Mouse (Mus musculus) myocyte (in vitro differentiated cells): ENCODE measurements around the gene Vamp8. TPM values are rescaled to one million over a fixed set of nuclear protein-coding genes. Genes with fewer than 3 reads are reported as not detected.

Source experiments
- H3K27me3 ChIP-seq: one replicate; pipeline ENCODE4 v1.6.1; 2011; ENCODE audit not compliant: control insufficient read depth, insufficient read depth, insufficient read length
- H3K36me3 ChIP-seq: one replicate; pipeline ENCODE4 v1.6.1; 2011; ENCODE audit not compliant: control insufficient read depth, insufficient read depth
- H3K4me2 ChIP-seq: one replicate; pipeline ENCODE4 v1.6.1; 2011; ENCODE audit warnings: low read depth, control low read depth
- H3K4me3 ChIP-seq: one replicate; pipeline ENCODE4 v1.5.1; 2011; ENCODE audit warnings: mild to moderate bottlenecking, control low read depth, moderate library complexity
- H3K79me2 ChIP-seq: one replicate; pipeline ENCODE4 v1.6.1; 2011; ENCODE audit not compliant: control insufficient read depth, insufficient read depth
- H3ac ChIP-seq: one replicate; pipeline ENCODE4 v1.6.1; 2011; ENCODE audit not compliant: control insufficient read depth, insufficient read length
- CEBPB ChIP-seq: IDR thresholded peaks from 2 replicates; pipeline ENCODE4 v1.6.1; 2011; ENCODE audit warnings: mild to moderate bottlenecking, moderate library complexity; ENCODE audit not compliant: poor library complexity, insufficient read depth, severe bottlenecking
- MAX ChIP-seq: IDR thresholded peaks from one replicate; pipeline ENCODE4 v1.6.1; 2011; ENCODE audit warnings: low read depth, mild to moderate bottlenecking, control low read depth
- MYOG ChIP-seq, 3 experiments: IDR thresholded peaks; one replicate each; pipeline ENCODE4 v1.6.1; 2011; ENCODE audit warnings: control low read depth in 2 of 3, low read depth in 2 of 3, mild to moderate bottlenecking in 2 of 3; ENCODE audit not compliant: insufficient read length in 2 of 3, control insufficient read depth in 1 of 3, insufficient read depth in 1 of 3
- POLR2A ChIP-seq: IDR thresholded peaks from one replicate; pipeline ENCODE4 v1.6.1; 2011; ENCODE audit warnings: low read depth, mild to moderate bottlenecking, control low read depth, moderate library complexity; ENCODE audit not compliant: insufficient read length
- REST ChIP-seq: IDR thresholded peaks from one replicate; pipeline ENCODE4 v1.6.1; 2011; ENCODE audit warnings: mild to moderate bottlenecking, control low read depth, moderate library complexity; ENCODE audit not compliant: insufficient read depth, insufficient read length
- USF1 ChIP-seq: IDR thresholded peaks from one replicate; pipeline ENCODE4 v1.6.1; 2011; ENCODE audit warnings: low read depth, mild to moderate bottlenecking, control low read depth, moderate library complexity
- polyA plus RNA-seq: library from polyadenylated mRNA; unstranded; fragments of >200 nt; fragmentation: generic; extraction: Trizol; gene quantifications from one replicate; pipeline ENCODE4 v1.2.1, GENCODE M21; 2012; ENCODE audit warnings: missing spikeins

Gene Vamp8
- polyA plus RNA-seq, 1 experiment: 107 TPM

DNA sequence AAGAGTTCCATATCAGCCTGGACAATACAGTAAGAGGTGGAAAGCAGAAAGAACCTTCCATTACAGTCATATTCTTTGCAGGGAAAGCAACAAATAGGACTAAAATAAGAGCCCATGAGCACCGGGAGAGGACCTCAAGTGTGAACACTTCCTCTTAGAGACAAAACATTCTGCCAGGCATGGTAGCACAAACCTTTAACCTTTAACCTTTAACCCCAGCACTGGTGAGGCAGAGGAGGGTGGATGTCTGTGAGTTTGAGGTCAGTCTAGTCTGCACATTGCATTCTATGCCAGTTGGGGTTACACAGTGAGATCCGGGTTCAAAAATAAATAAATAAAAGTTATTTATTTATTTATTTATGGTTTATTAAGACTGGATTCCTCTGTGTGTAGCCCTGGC is 50.0 kb downstream of the Vamp8 start:
- peaks cover 49% of the 10 kb centered on the region for H3K79me2 ChIP-seq
- TF ChIP-seq MAX (no peak), MYOG (IDR thresholded peaks at IDR 0.05; ENCODE audit: control insufficient read depth in 1 of 3, insufficient read depth in 1 of 3, insufficient read length in 2 of 3, low read depth in 2 of 3) (no peak), POLR2A (no peak), CEBPB (no peak), USF1 (no peak), REST (no peak)
- peaks cover 44% of the 10 kb centered on the region for H3K36me3 ChIP-seq
- H3ac ChIP-seq: no peak overlapping the region
- no peak overlapping the region for H3K4me2 ChIP-seq
- no peaks in the 10 kb centered on the region for H3K27me3 ChIP-seq
- H3K4me3 ChIP-seq: no peak overlapping the region

Other genes starting within 250 kb of the Vamp8 start
- 2.1 TPM for gene Atoh8, start 155.1 kb downstream of the Vamp8 start, polyA plus RNA-seq
- not detected for gene Sftpb, start 86.1 kb downstream of the Vamp8 start, polyA plus RNA-seq
- 55.4 TPM for gene Usp39, start 45.5 kb downstream of the Vamp8 start, polyA plus RNA-seq
- 8.0 TPM for gene 0610030E20Rik, start 43.4 kb downstream of the Vamp8 start, polyA plus RNA-seq
- gene Tmem150a, start 35.3 kb downstream of the Vamp8 start, polyA plus RNA-seq: 26.7 TPM
- gene Rnf181, start 23.7 kb downstream of the Vamp8 start, polyA plus RNA-seq: 169 TPM
- 544 TPM for gene Vamp5, start 10.2 kb downstream of the Vamp8 start, polyA plus RNA-seq
- gene Ggcx, start 23.6 kb upstream of the Vamp8 start, polyA plus RNA-seq: 17.5 TPM
- 142 TPM for gene Mat2a, start 48.9 kb upstream of the Vamp8 start, polyA plus RNA-seq
- 1.1 TPM for gene Sh2d6, start 131.0 kb upstream of the Vamp8 start, polyA plus RNA-seq
- gene Capg, start 153.7 kb upstream of the Vamp8 start, polyA plus RNA-seq: 394 TPM
- gene Elmod3, start 207.7 kb upstream of the Vamp8 start, polyA plus RNA-seq: 6.4 TPM
- gene Retsat, start 207.8 kb upstream of the Vamp8 start, polyA plus RNA-seq: 14.9 TPM
- 16.3 TPM for gene Tgoln1, start 226.3 kb upstream of the Vamp8 start, polyA plus RNA-seq